In genomic region chr13:109926277-109926920, GRCm38 (mm10) we compare ENCODE assay signal across 9 mouse cellular contexts.
A peak's percentile ranks its signal among the peaks of the same experiment; 100 is the strongest.
DNase-seq lines count a peak whose midpoint lies in the region; ATAC-seq and TF ChIP-seq lines count a peak whose summit lies in the region.
"Had no signal": no experiment of that assay in that cellular context is flagged by ENCODE, and none has a peak within 500 bp of the region (broad histone marks: within the 10 kb centered on the region; RNA-seq: fewer than 3 reads in every experiment).

No protein-coding gene starts in this region.

- H3K27me3 ChIP-seq in lung, embryonic 14.5 days (ENCODE audit: insufficient read depth, low read length), result no peaks in the 10 kb centered on the region
- no peaks in the 10 kb centered on the region for H3K27me3 ChIP-seq in heart, embryonic 16.5 days (ENCODE audit: control insufficient read depth, insufficient read depth, low read length)
- peaks cover 23% of the 10 kb centered on the region for H3K27me3 ChIP-seq in megakaryocyte, embryonic 14.5 days (replicated peaks)

- no peaks in the 10 kb centered on the region for H3K4me1 ChIP-seq in lung, embryonic 14.5 days (ENCODE audit: insufficient read depth)
- H3K4me1 ChIP-seq in lung, adult 2 months (ENCODE audit: control insufficient read depth, insufficient read depth, low read length), result no peaks in the 10 kb centered on the region; the same call in 1 of the 2 replicates
- peaks cover 6% of the 10 kb centered on the region for H3K4me1 ChIP-seq in cortical plate, adult 2 months (ENCODE audit: control insufficient read depth, insufficient read depth, low read length)
- H3K4me1 ChIP-seq in heart, embryonic 16.5 days (ENCODE audit: control insufficient read depth, insufficient read depth, low read length), result peaks cover 16% of the 10 kb centered on the region
- H3K4me1 ChIP-seq in megakaryocyte, embryonic 14.5 days, result peaks cover 36% of the 10 kb centered on the region

- H3K9me3 ChIP-seq in lung, embryonic 14.5 days (ENCODE audit: low read depth, low read length), result no peaks in the 10 kb centered on the region
- H3K9me3 ChIP-seq in heart, embryonic 16.5 days (replicated peaks; ENCODE audit: control insufficient read depth, low read length), result no peaks in the 10 kb centered on the region
- no peaks in the 10 kb centered on the region for H3K9me3 ChIP-seq in megakaryocyte, embryonic 14.5 days

- WGBS in lung, embryonic 14.5 days, result 27% methylated on average over 15 of the region's 15 CpGs
- WGBS in lung, adult 2 months, result 33% methylated on average over 15 of the region's 15 CpGs
- 17% methylated on average over 15 of the region's 15 CpGs for WGBS in heart, embryonic 16.5 days

- TF ChIP-seq POLR2A in lung, adult 2 months (IDR thresholded peaks at IDR 0.05; ENCODE audit: borderline replicate concordance, extremely low read depth, low read depth, low read length), result no peak
- TF ChIP-seq POLR2A in cortical plate, adult 2 months (IDR thresholded peaks at IDR 0.05; ENCODE audit: extremely low read depth, insufficient read depth, low read length), result peak; percentile 82

- H3K36me3 ChIP-seq in lung, embryonic 14.5 days (ENCODE audit: insufficient read depth), result no peaks in the 10 kb centered on the region
- no peaks in the 10 kb centered on the region for H3K36me3 ChIP-seq in heart, embryonic 16.5 days (ENCODE audit: control insufficient read depth, insufficient read depth)
- peaks cover 2% of the 10 kb centered on the region for H3K36me3 ChIP-seq in megakaryocyte, embryonic 14.5 days (replicated peaks; ENCODE audit: low read length)

- H3K4me2 ChIP-seq in lung, embryonic 14.5 days, result peak overlapping the region; percentile 45
- H3K4me2 ChIP-seq in heart, embryonic 16.5 days (ENCODE audit: low read depth, low read length), result peak overlapping the region; percentile 68

- H3K9ac ChIP-seq in lung, embryonic 14.5 days, result no peak overlapping the region
- H3K9ac ChIP-seq in heart, embryonic 16.5 days (ENCODE audit: low read length), result peak overlapping the region; percentile 3; the same call in 1 of the 2 replicates

- H3K27ac ChIP-seq in lung, embryonic 14.5 days (ENCODE audit: low read depth), result no peak overlapping the region
- H3K27ac ChIP-seq in cortical plate, adult 2 months (ENCODE audit: insufficient read depth, low read length), result no peak overlapping the region
- no peak overlapping the region for H3K27ac ChIP-seq in heart, embryonic 16.5 days (ENCODE audit: low read length)

- ATAC-seq in lung, embryonic 14.5 days (ENCODE audit: insufficient read depth), result peak; percentile 88
- ATAC-seq in heart, embryonic 16.5 days (replicated peaks; ENCODE audit: extremely low read depth, insufficient read depth, low FRiP score), result peak; percentile 31

- peak; percentile 76 for DNase-seq in lung, embryonic 14.5 days
- no peak for DNase-seq in lung, adult 2 months
- peak; percentile 75 to 85 for DNase-seq in left cerebral cortex, adult 18-20 months (ENCODE audit: low spot score in 2 of 2)
- peak; percentile 86 to 93 for DNase-seq in right cerebral cortex, postnatal 36 days (ENCODE audit: low spot score in 2 of 2)
- no peak for DNase-seq in urinary bladder, postnatal 36 days (ENCODE audit: low spot score in 2 of 2)

- H3K4me3 ChIP-seq in lung, embryonic 14.5 days (ENCODE audit: low read depth, low read length), result peak overlapping the region; percentile 8; the same call in 1 of the 2 replicates
- H3K4me3 ChIP-seq in lung, adult 2 months (replicated peaks; ENCODE audit: extremely low read depth, low read depth, low read length), result no peak overlapping the region
- peak overlapping the region; percentile 27 for H3K4me3 ChIP-seq in cortical plate, adult 2 months (ENCODE audit: insufficient read depth, low read length)
- H3K4me3 ChIP-seq in heart, embryonic 16.5 days (ENCODE audit: low read length), result peak overlapping the region; percentile 44
- H3K4me3 ChIP-seq in megakaryocyte, embryonic 14.5 days (replicated peaks), result peak overlapping the region; percentile 33
- H3K4me3 ChIP-seq: myocyte had no signal

- TF ChIP-seq CTCF in lung, embryonic 14.5 days (IDR thresholded peaks at IDR 0.05; ENCODE audit: low read depth), result no peak
- TF ChIP-seq CTCF in lung, adult 2 months (IDR thresholded peaks at IDR 0.05; ENCODE audit: insufficient read depth, low read length), result no peak
- TF ChIP-seq CTCF in cortical plate, adult 2 months (IDR thresholded peaks at IDR 0.05; ENCODE audit: extremely low read depth, insufficient read depth, low read length), result no peak

Comparison
In these comparisons a context has a peak if more than half of its experiments do, and no peak if none do; other contexts are left out.
1. DNase-seq: peak in lung, embryonic 14.5 days (single experiment), left cerebral cortex, adult 18-20 months (2 of 2) and right cerebral cortex, postnatal 36 days (2 of 2); none in lung, adult 2 months (single experiment) and urinary bladder, postnatal 36 days (0 of 2).